Mouse (Mus musculus): ENCODE measurements around the gene Rell1.
"Not testable (repeated sequence)": the region's sequence is repeated elsewhere in the genome, so short reads cannot be mapped to it uniquely, and the experiment has no call there.

Rell1 gene

GRCm38 (mm10) chr5:63897001-63897819 lies 71.5 kb downstream of the Rell1 start:
- DNase-seq (ENCODE audit: low spot score): not testable (repeated sequence)

DNA sequence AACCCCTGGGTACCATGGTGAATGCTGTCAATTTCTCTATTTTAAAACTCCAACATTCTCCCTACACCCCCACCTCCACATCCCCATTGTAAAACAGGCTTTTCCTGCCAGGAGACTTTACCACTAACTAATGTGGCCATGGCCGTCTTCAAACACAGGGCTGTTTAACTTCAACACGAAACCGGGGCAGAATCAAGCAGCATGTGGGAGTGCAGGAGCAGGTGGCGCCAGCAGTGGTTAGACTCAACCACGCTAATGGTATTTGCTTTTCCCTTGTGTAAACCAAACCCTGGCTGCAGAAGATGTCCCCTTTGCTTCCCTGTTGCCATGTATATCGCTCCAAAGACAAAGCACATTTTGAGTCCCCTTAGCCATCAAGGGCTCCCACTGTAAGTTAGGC lies 76.8 kb downstream of the Rell1 start:
- DNase-seq (ENCODE audit: low spot score): no peak

DNA sequence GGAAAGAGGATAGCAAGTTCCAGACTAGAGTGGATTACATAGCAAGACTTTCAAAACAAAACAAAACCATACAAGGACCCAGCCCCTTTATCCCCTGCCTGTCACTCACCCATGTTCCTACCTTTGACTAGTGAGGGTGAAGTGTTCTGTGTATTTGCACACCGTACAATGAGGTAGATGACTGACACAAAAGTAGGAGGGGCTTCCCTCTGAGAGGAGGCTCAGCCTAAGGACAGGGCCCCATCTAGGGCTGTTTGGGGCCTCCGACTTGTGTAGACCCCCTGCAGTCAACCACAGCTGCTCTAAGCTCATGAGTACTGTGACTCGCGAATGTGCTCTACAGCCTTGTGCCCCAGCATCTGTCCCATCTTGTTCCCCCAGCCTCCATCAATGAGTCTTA lies 77.5 kb downstream of the Rell1 start:
- DNase-seq (ENCODE audit: low spot score): no peak

DNA sequence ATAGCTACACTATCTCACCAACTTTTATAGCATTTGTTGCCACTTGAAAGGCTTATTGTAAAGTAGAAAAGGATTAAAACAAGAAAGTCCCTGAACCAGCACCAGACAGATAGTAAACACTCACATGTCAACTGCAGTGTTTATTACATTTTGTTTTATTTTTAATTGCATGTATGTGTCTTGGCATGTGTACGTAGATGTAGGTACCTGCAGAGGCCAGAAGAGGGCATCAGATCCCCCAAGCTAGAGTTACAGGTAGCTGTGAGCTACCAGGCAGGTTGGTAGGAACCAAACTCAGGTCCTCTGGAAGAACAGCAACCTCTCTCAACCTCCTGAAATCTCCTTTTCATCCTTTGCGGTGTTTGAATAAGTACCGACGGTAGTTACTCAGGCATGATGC lies 81.6 kb downstream of the Rell1 start:
- no peak for DNase-seq (ENCODE audit: low spot score)

DNA sequence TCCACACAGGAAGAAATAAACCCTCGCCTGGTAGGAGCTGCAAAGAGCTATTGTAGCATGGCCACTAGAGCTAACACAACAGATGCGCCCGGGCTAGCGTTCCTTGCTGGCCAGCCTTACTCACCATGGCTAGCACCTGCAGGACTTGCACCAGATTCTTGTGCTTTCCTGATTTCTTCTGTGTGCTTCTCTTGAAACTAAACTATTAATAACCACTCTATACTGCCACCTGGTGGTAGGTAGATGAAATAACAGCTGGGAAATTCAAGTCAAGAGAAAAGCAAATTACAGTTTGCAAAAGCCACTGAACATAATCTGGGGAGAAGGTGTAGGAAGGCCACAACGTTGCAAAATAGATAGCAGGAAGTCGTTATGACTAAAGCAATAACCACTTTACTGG lies 82.0 kb downstream of the Rell1 start:
- peak; percentile 59 for DNase-seq (ENCODE audit: low spot score)

DNA sequence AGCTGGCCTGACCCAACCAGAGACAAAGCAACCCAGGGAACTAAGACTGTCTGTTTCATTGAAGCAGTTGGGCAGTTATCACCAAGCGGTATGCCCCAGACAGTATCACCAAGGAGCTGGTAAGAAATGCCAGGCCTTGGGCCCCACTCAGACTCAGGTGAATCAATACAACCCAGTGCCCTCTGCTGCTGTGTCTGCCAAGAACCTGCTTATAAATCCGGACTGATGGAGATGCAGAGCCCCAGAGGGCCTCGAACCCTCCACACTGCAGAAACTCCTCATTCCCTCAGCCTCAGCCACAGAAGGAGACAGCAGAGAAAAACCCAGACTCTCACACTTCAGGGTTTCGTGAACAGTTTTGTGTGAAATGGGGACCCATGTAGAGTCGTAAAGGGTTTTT lies 82.4 kb downstream of the Rell1 start:
- DNase-seq (ENCODE audit: low spot score): no peak

GRCm38 (mm10) chr5:63879026-63879425 lies 89.7 kb downstream of the Rell1 start:
- no peak for DNase-seq (ENCODE audit: low spot score)

- DNase-seq (ENCODE audit: low spot score): no peak
These were observed 92.6 kb downstream of the Rell1 start for GRCm38 (mm10) chr5:63876081-63876480.

DNA sequence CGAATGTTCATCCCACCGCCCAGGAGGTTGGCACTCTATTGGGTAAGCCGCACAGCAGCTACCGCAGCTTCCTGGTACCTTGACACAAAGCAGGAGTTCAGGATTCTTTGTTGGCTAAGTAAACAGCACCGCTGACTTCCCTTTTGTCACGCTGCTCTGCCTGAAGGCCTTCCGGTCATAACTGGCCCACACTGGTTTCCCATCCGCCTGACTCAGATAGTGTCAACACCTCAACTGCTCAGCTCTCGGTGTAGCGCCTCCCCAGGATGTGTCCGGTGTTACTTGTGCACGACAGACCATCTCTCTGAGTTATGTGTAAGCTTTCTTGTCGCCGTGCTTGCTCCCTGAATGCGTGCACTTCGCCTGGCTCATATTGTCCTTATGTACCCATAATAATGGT lies 93.8 kb downstream of the Rell1 start:
- DNase-seq (ENCODE audit: low spot score): no peak

- DNase-seq (ENCODE audit: low spot score): no peak
These were observed 96.3 kb downstream of the Rell1 start for GRCm38 (mm10) chr5:63872176-63872932.

- no peak for DNase-seq (ENCODE audit: low spot score)
These were observed 101.3 kb downstream of the Rell1 start for GRCm38 (mm10) chr5:63867421-63867820.

- no peak for DNase-seq (ENCODE audit: low spot score)
These were observed 109.8 kb downstream of the Rell1 start for GRCm38 (mm10) chr5:63858901-63859300.
